Mouse (Mus musculus) midbrain, postnatal 0 days (tissue): Measurements from ENCODE around the gene Rhox8. TPM values are rescaled to one million over a fixed set of nuclear protein-coding genes. Genes with fewer than 3 reads are reported as not detected.
"Not testable (repeated sequence)": the region's sequence is repeated elsewhere in the genome, so short reads cannot be mapped to it uniquely, and the experiment has no call there.

Experiments
- ATAC-seq: fragments of 200-750 bp; cut with Nextera tagmentation; 2 replicates; pipeline ENCODE4 v1.8.0; 2017; ENCODE audit warnings: moderate number of reproducible peaks, mild to moderate bottlenecking, moderate TSS enrichment, moderate library complexity; ENCODE audit not compliant: low FRiP score
- DNase-seq: peaks from one replicate; pipeline ENCODE4 v3.0.0-alpha.2; 2015; ENCODE audit warnings: low spot score
- H3K27ac ChIP-seq: fragments of 300-500 bp; sonication (generic); 2 replicates; pipeline ENCODE4 v1.5.1; 2014; ENCODE audit warnings: low read depth, mild to moderate bottlenecking, low read length, mixed read lengths
- H3K27me3 ChIP-seq: fragments of 300-500 bp; sonication (generic); 2 replicates; pipeline ENCODE4 v1.6.1; 2014; ENCODE audit warnings: low read length, control low read depth, mixed read lengths; ENCODE audit not compliant: insufficient read depth
- H3K36me3 ChIP-seq: fragments of 300-500 bp; sonication (generic); 2 replicates; pipeline ENCODE4 v1.6.1; 2014; ENCODE audit warnings: low read length, control low read depth, mixed read lengths; ENCODE audit not compliant: insufficient read depth
- H3K4me1 ChIP-seq: fragments of 300-500 bp; sonication (generic); 2 replicates; pipeline ENCODE4 v1.6.1; 2014; ENCODE audit warnings: mild to moderate bottlenecking, control low read depth, antibody characterized with exemption, low read length, mixed read lengths; ENCODE audit not compliant: insufficient read depth
- H3K4me2 ChIP-seq: fragments of 300-500 bp; sonication (generic); 2 replicates; pipeline ENCODE4 v1.6.1; 2014; ENCODE audit warnings: low read depth, mild to moderate bottlenecking, low read length, mixed read lengths; ENCODE audit not compliant: poor library complexity, severe bottlenecking
- H3K4me3 ChIP-seq: fragments of 300-500 bp; sonication (generic); 2 replicates; pipeline ENCODE4 v1.5.1; 2014; ENCODE audit warnings: low read depth, mild to moderate bottlenecking, low read length, moderate library complexity
- H3K9ac ChIP-seq: fragments of 300-500 bp; sonication (generic); replicated peaks from 2 replicates; pipeline ENCODE4 v1.6.1; 2014; ENCODE audit warnings: mild to moderate bottlenecking, low read length, moderate library complexity, mixed read lengths; ENCODE audit not compliant: poor library complexity, severe bottlenecking
- H3K9me3 ChIP-seq: fragments of 300-500 bp; sonication (generic); 2 replicates; pipeline ENCODE4 v1.6.1; 2016; ENCODE audit warnings: low read length, control low read depth
- CTCF ChIP-seq: IDR thresholded peaks from 2 replicates; pipeline ENCODE4 v1.5.1; 2016; ENCODE audit warnings: antibody characterized with exemption, mild to moderate bottlenecking
- WGBS: fragments of 180-500 bp; shearing (Covaris S2); extraction: QIAGEN DNeasy Blood & Tissue Kit; methylation state at CpG from one replicate; pipeline ENCODE4 v1.1.7; 2014; 5-methylcytosine and 5-hydroxymethylcytosine counted together
- polyA plus RNA-seq: library from polyadenylated mRNA; unstranded; fragments of >200 nt; fragmentation: Nextera tagmentation; extraction: Ambion mirVana; gene quantifications from 2 replicates; pipeline ENCODE4 v1.2.1, GENCODE M21; 2015
- total RNA-seq: library from RNA; depleted of rRNA; stranded (reverse); fragments of >200 nt; gene quantifications from 2 replicates; pipeline ENCODE4 v1.2.3, GENCODE M21; 2014; rRNA removed

Gene Rhox8
- total and polyA plus RNA-seq, 2 experiments from 2014 or later = not detected

DNA sequence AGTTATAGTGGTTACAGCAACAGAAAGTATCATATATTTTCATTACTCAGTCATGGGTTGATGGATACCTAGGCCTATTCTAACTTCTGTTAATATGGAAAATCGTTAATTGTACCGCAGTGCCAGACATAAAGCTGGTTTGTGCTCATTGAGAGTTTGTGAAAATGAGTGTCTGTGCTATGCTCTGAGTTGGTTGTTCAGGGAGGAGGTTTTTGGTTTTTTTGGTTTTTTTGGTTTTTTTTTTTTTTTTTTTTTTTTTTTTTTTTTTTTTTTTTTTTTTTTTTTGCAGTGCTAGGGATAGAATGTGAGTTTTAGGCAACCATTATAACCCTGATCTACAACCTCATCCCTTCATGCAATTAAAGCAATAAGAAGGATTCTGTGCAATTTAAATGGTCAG, 7.1 kb downstream of the Rhox8 start:
- ATAC-seq (no peak), DNase-seq (no peak)
- no peaks in the 10 kb centered on the region for H3K27me3 ChIP-seq
- no peak overlapping the region for H3K27ac ChIP-seq
- no peaks in the 10 kb centered on the region for H3K4me1 ChIP-seq
- TF ChIP-seq CTCF = no peak
- H3K4me3 ChIP-seq = no peak overlapping the region
- no peaks in the 10 kb centered on the region for H3K36me3 ChIP-seq
- H3K9me3 ChIP-seq = no peaks in the 10 kb centered on the region
- no peak overlapping the region for H3K9ac ChIP-seq
- no peak overlapping the region for H3K4me2 ChIP-seq
- WGBS = 100% methylated on average over 2 of the region's 2 CpGs

DNA sequence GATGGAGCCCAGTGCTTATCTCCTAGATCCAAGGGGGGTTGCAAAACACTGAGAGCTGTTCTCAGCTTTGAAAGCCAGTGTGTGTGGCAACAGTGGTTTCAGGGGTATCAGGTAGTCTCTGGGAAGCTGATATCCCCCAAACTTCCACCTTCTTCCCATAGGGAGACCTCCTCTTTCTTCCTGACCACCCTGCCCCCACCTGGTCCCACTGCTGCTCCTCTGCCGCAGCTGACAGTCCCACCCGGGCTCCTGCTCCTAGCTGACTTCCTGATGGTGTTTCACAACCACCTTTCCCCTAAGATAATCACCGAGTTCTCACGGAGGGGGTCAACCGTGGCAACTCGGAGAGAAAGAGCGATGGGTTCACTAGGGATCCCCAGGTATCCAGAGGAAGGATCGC, 47.4 kb downstream of the Rhox8 start, which contains the start of gene Rhox7a:
Gene Rhox7a, plus strand, starts transcription at position 301 of the 400 bp plus-strand sequence.
- not testable (repeated sequence) for H3K27me3 ChIP-seq, DNase-seq, H3K9ac ChIP-seq, H3K4me1 ChIP-seq, H3K4me3 ChIP-seq, H3K36me3 ChIP-seq, H3K27ac ChIP-seq, H3K9me3 ChIP-seq, ATAC-seq, H3K4me2 ChIP-seq
- WGBS = 86% methylated on average over 8 of the region's 8 CpGs

DNA sequence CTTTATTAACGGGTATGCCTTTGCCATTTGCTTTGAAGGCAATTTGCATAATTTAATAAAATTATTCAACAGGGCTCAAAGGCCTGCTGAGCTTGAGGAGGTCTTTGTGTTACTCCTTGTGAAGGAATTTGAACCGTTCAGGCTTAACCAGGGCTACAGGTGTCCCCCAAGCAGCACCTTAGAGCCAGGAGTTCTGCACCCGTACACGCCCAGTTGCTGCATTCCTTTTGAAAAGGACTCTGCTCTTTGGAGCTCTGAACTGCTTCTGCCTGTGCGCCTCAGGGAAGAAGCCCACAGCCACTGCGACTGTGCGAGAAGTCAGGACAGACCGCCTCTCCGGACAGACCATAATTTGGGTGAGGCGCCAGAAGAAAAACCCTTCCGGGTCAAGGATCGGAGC, 52.1 kb downstream of the Rhox8 start, which contains the start of gene Rhox6:
Gene Rhox6, plus strand, starts transcription at position 301 of the 400 bp plus-strand sequence.
- not testable (repeated sequence) for H3K27ac ChIP-seq, H3K36me3 ChIP-seq, ATAC-seq, H3K27me3 ChIP-seq, H3K4me3 ChIP-seq, H3K4me1 ChIP-seq, H3K9me3 ChIP-seq, H3K4me2 ChIP-seq, DNase-seq, H3K9ac ChIP-seq
- 82% methylated on average over 4 of the region's 12 CpGs for WGBS

Other genes starting within 250 kb of the Rhox8 start
- gene Rhox2g, start 235.5 kb downstream of the Rhox8 start, total RNA-seq = not detected in 2 replicates
- not detected in 2 replicates for gene Rhox2g, start 235.5 kb downstream of the Rhox8 start, polyA plus RNA-seq
- gene Rhox4g, start 227.6 kb downstream of the Rhox8 start, total RNA-seq = not detected in 2 replicates
- gene Rhox4g, start 227.6 kb downstream of the Rhox8 start, polyA plus RNA-seq = not detected in 2 replicates
- gene Rhox3h, start 210.2 kb downstream of the Rhox8 start, total RNA-seq = not detected in 2 replicates
- gene Rhox3h, start 210.2 kb downstream of the Rhox8 start, polyA plus RNA-seq = not detected in 2 replicates
- not detected in 2 replicates for gene Rhox2h, start 205.7 kb downstream of the Rhox8 start, total RNA-seq
- gene Rhox2h, start 205.7 kb downstream of the Rhox8 start, polyA plus RNA-seq = not detected in 2 replicates
- gene Rhox5, start 74.1 kb downstream of the Rhox8 start, total RNA-seq = 1.5 TPM in 1 of 2 replicates, not detected in the other
- gene Rhox5, start 74.1 kb downstream of the Rhox8 start, polyA plus RNA-seq = 0.69 and 1.1 TPM in 2 replicates
- gene Rhox6, start 52.0 kb downstream of the Rhox8 start, total RNA-seq = not detected in 2 replicates
- gene Rhox6, start 52.0 kb downstream of the Rhox8 start, polyA plus RNA-seq = not detected in 2 replicates
- gene Rhox7a, start 47.3 kb downstream of the Rhox8 start, total RNA-seq = not detected in 2 replicates
- not detected in 2 replicates for gene Rhox7a, start 47.3 kb downstream of the Rhox8 start, polyA plus RNA-seq
- gene Rhox7b, start 18.3 kb upstream of the Rhox8 start, total RNA-seq = not detected in 2 replicates
- not detected in 2 replicates for gene Rhox7b, start 18.3 kb upstream of the Rhox8 start, polyA plus RNA-seq
- not detected in 2 replicates for gene Rhox9, start 22.8 kb upstream of the Rhox8 start, total RNA-seq
- not detected in 2 replicates for gene Rhox9, start 22.8 kb upstream of the Rhox8 start, polyA plus RNA-seq
- not detected in 2 replicates for gene Btg1-ps1, start 139.9 kb upstream of the Rhox8 start, total RNA-seq
- gene Btg1-ps1, start 139.9 kb upstream of the Rhox8 start, polyA plus RNA-seq = not detected in 2 replicates
- gene Btg1-ps2, start 164.2 kb upstream of the Rhox8 start, total RNA-seq = not detected in 2 replicates
- gene Btg1-ps2, start 164.2 kb upstream of the Rhox8 start, polyA plus RNA-seq = not detected in 2 replicates
- not detected in 2 replicates for gene Rhox10, start 187.5 kb upstream of the Rhox8 start, total RNA-seq
- not detected in 2 replicates for gene Rhox10, start 187.5 kb upstream of the Rhox8 start, polyA plus RNA-seq
- not detected in 2 replicates for gene Rhox11, start 206.2 kb upstream of the Rhox8 start, total RNA-seq
- not detected in 2 replicates for gene Rhox11, start 206.2 kb upstream of the Rhox8 start, polyA plus RNA-seq
- not detected in 2 replicates for gene Rhox12, start 232.0 kb upstream of the Rhox8 start, total RNA-seq
- gene Rhox12, start 232.0 kb upstream of the Rhox8 start, polyA plus RNA-seq = not detected in 2 replicates
- not detected in 2 replicates for gene Rhox13, start 242.3 kb upstream of the Rhox8 start, total RNA-seq
- gene Rhox13, start 242.3 kb upstream of the Rhox8 start, polyA plus RNA-seq = not detected in 2 replicates